Mouse (Mus musculus) embryonic facial prominence, embryonic 11.5 days (tissue): Measurements from ENCODE around the gene Hnrnph2. TPM values are rescaled to one million over a fixed set of nuclear protein-coding genes. Genes with fewer than 3 reads are reported as not detected.

Experiments
- ATAC-seq: fragments of 200-750 bp; cut with Nextera tagmentation; replicated peaks from 2 replicates; pipeline ENCODE4 v1.8.0; 2017; ENCODE audit warnings: low read depth; ENCODE audit not compliant: insufficient number of reproducible peaks, low FRiP score, low TSS enrichment
- DNase-seq: peaks from one replicate; pipeline ENCODE4 v3.0.0-alpha.2; 2015; ENCODE audit warnings: low spot score
- H3K27ac ChIP-seq: fragments of 300-500 bp; sonication (generic); replicated peaks from 2 replicates; pipeline ENCODE4 v1.5.1; 2014; ENCODE audit warnings: mild to moderate bottlenecking, low read depth, low read length, control low read depth
- H3K27me3 ChIP-seq: fragments of 300-500 bp; sonication (generic); 2 replicates; pipeline ENCODE4 v1.6.1; 2014; ENCODE audit warnings: mild to moderate bottlenecking, low read length, moderate library complexity, mixed read lengths; ENCODE audit not compliant: control insufficient read depth, insufficient read depth
- H3K36me3 ChIP-seq: fragments of 300-500 bp; sonication (generic); replicated peaks from 2 replicates; pipeline ENCODE4 v1.6.1; 2014; ENCODE audit warnings: low read depth, mild to moderate bottlenecking, low read length, moderate library complexity, mixed read lengths; ENCODE audit not compliant: control insufficient read depth, insufficient read depth
- H3K4me1 ChIP-seq: fragments of 300-500 bp; sonication (generic); 2 replicates; pipeline ENCODE4 v1.6.1; 2014; ENCODE audit warnings: low read length, mixed read lengths; ENCODE audit not compliant: control insufficient read depth, insufficient read depth
- H3K4me2 ChIP-seq: fragments of 300-500 bp; sonication (generic); 2 replicates; pipeline ENCODE4 v1.6.1; 2014; ENCODE audit warnings: low read depth, mild to moderate bottlenecking, control low read depth, low read length, moderate library complexity
- H3K4me3 ChIP-seq: fragments of 300-500 bp; sonication (generic); 2 replicates; pipeline ENCODE4 v1.5.1; 2014; ENCODE audit warnings: low read depth, low read length, control low read depth
- H3K9ac ChIP-seq: fragments of 300-500 bp; sonication (generic); replicated peaks from 2 replicates; pipeline ENCODE4 v1.6.1; 2014; ENCODE audit warnings: mild to moderate bottlenecking, control low read depth, low read length
- H3K9me3 ChIP-seq: fragments of 300-500 bp; sonication (generic); replicated peaks from 2 replicates; pipeline ENCODE4 v1.6.1; 2016; ENCODE audit warnings: mild to moderate bottlenecking, low read length, inconsistent platforms, mixed read lengths; ENCODE audit not compliant: control insufficient read depth
- WGBS: fragments of 180-500 bp; shearing (Covaris S2); extraction: QIAGEN DNeasy Blood & Tissue Kit; methylation state at CpG from one replicate; pipeline ENCODE4 v1.1.7; 2014; 5-methylcytosine and 5-hydroxymethylcytosine counted together
- polyA plus RNA-seq: library from polyadenylated mRNA; unstranded; fragments of >200 nt; fragmentation: Nextera tagmentation; extraction: Ambion mirVana; gene quantifications from 2 replicates; pipeline ENCODE4 v1.2.1, GENCODE M21; 2014

The Hnrnph2 gene
- polyA plus RNA-seq, 1 experiment from 2014 or later: 167 TPM

GRCm38 (mm10) chrX:134646338-134646737, 45.4 kb downstream of the Hnrnph2 start:
- WGBS: 85% methylated on average over 1 of the region's 1 CpGs
- H3K4me3 ChIP-seq: no peak overlapping the region
- ATAC-seq: no peak

DNA sequence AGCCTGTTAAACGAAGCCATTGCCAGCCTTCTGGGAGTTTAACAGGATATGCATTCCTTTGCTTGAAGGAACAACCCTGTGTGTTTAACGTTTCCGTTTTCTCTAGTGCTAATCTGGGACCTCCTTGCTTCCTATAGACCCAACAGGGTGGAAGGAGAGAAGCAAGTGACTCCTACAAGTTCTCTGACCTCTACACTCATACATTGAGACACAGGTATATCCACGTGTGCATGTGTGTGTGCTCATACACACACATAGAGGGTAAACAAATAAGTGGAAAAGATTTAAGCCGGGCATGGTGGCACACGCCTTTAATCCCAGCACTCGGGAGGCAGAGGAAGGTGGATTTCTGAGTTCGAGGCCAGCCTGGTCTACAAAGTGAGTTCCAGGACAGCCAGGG, 46.4 kb downstream of the Hnrnph2 start:
- no peak overlapping the region for H3K4me2 ChIP-seq
- H3K27me3 ChIP-seq: no peaks in the 10 kb centered on the region
- H3K36me3 ChIP-seq: no peaks in the 10 kb centered on the region
- H3K27ac ChIP-seq: no peak overlapping the region
- 59% methylated on average over 8 of the region's 8 CpGs for WGBS
- no peak for ATAC-seq
- no peaks in the 10 kb centered on the region for H3K9me3 ChIP-seq
- no peaks in the 10 kb centered on the region for H3K4me1 ChIP-seq
- no peak for DNase-seq
- no peak overlapping the region for H3K9ac ChIP-seq
- H3K4me3 ChIP-seq: no peak overlapping the region

More at GRCm38 (mm10) chrX:134646338-134646737, 45.4 kb downstream of the Hnrnph2 start:
- H3K36me3 ChIP-seq: no peaks in the 10 kb centered on the region
- no peak overlapping the region for H3K4me2 ChIP-seq
- no peaks in the 10 kb centered on the region for H3K27me3 ChIP-seq
- DNase-seq: no peak
- H3K4me1 ChIP-seq: no peaks in the 10 kb centered on the region
- no peaks in the 10 kb centered on the region for H3K9me3 ChIP-seq
- no peak overlapping the region for H3K9ac ChIP-seq
- no peak overlapping the region for H3K27ac ChIP-seq

GRCm38 (mm10) chrX:134648031-134648692, 47.2 kb downstream of the Hnrnph2 start:
- Histone ChIP-seq H3K27me3 (no peaks in the 10 kb centered on the region), H3K36me3 (no peaks in the 10 kb centered on the region), H3K4me3 (no peak overlapping the region), H3K9ac (no peak overlapping the region), H3K27ac (no peak overlapping the region), H3K4me1 (no peaks in the 10 kb centered on the region), H3K9me3 (no peaks in the 10 kb centered on the region), H3K4me2 (no peak overlapping the region)
- WGBS: 20% methylated on average over 11 of the region's 11 CpGs
- peak; percentile 92 for DNase-seq
- ATAC-seq: peak; percentile 29; the same call in 1 of the 2 replicates

DNA sequence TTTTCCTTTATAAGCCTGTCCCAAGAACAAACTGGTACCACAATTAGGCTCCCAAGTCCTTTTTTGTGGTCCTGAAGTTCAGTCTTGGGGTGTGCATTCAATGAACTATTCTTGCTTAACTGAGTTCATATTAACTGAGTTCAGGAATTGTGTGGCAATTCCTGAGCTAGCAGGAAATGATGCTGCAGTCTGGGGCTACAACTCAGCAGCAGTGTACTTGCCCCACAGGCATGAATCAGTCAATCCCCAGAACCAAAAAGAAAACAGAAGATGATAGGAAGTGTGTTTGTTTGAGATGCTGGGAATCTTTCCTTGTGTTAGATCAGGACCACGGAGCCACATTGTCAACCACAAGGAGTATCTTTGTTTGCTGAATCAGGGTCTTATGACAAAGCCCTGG, 51.1 kb downstream of the Hnrnph2 start:
- H3K27ac ChIP-seq: no peak overlapping the region
- no peak overlapping the region for H3K9ac ChIP-seq
- H3K4me3 ChIP-seq: no peak overlapping the region
- no peaks in the 10 kb centered on the region for H3K27me3 ChIP-seq
- no peaks in the 10 kb centered on the region for H3K4me1 ChIP-seq
- ATAC-seq: no peak
- no peak for DNase-seq
- H3K36me3 ChIP-seq: no peaks in the 10 kb centered on the region
- 32% methylated on average over 1 of the region's 1 CpGs for WGBS
- H3K9me3 ChIP-seq: no peaks in the 10 kb centered on the region
- no peak overlapping the region for H3K4me2 ChIP-seq

Other genes starting within 250 kb of the Hnrnph2 start
- gene Drp2, start 196.6 kb upstream of the Hnrnph2 start, polyA plus RNA-seq: 3.1 and 3.2 TPM in 2 replicates
- not detected in 2 replicates for gene Taf7l, start 124.7 kb upstream of the Hnrnph2 start, polyA plus RNA-seq
- 91.8 and 92.4 TPM in 2 replicates for gene Timm8a1, start 59.3 kb upstream of the Hnrnph2 start, polyA plus RNA-seq
- 0.81 and 1.4 TPM in 2 replicates for gene Btk, start 17.6 kb upstream of the Hnrnph2 start, polyA plus RNA-seq
- 355 and 372 TPM in 2 replicates for gene Rpl36a, start 15.5 kb upstream of the Hnrnph2 start, polyA plus RNA-seq
- gene Gla, start 54 bp upstream of the Hnrnph2 start, polyA plus RNA-seq: 3.5 and 5.1 TPM in 2 replicates
- gene Armcx4, start 85.3 kb downstream of the Hnrnph2 start, polyA plus RNA-seq: 6.6 and 7.5 TPM in 2 replicates
- gene Armcx1, start 116.8 kb downstream of the Hnrnph2 start, polyA plus RNA-seq: 47.0 and 55.1 TPM in 2 replicates
- 20.5 and 20.8 TPM in 2 replicates for gene Armcx6, start 150.2 kb downstream of the Hnrnph2 start, polyA plus RNA-seq
- gene Armcx3, start 155.4 kb downstream of the Hnrnph2 start, polyA plus RNA-seq: 66.4 and 70.5 TPM in 2 replicates
- gene Armcx2, start 208.0 kb downstream of the Hnrnph2 start, polyA plus RNA-seq: 83.9 and 85.7 TPM in 2 replicates